Mouse (Mus musculus) bone marrow, adult 2 months (tissue): ENCODE results near the gene Pomp.

ENCODE experiments used
- CTCF ChIP-seq: fragments of 200-500 bp; IDR thresholded peaks from 2 replicates; pipeline ENCODE4 v1.5.1; 2011; ENCODE audit warnings: low read length, control low read depth; ENCODE audit not compliant: control insufficient read depth, insufficient read depth
- POLR2A ChIP-seq: fragments of 200-500 bp; IDR thresholded peaks from 2 replicates; pipeline ENCODE4 v1.6.1; 2011; ENCODE audit warnings: low read depth, mild to moderate bottlenecking, control low read depth, low read length, borderline replicate concordance; ENCODE audit not compliant: control insufficient read depth

- TF ChIP-seq POLR2A: no peak
- TF ChIP-seq CTCF: no peak
Observed at GRCm38 (mm10) chr5:147812255-147813040, 47.8 kb upstream of the Pomp start.
